Mouse (Mus musculus): Measurements from ENCODE around the gene Ufsp1.

DNA sequence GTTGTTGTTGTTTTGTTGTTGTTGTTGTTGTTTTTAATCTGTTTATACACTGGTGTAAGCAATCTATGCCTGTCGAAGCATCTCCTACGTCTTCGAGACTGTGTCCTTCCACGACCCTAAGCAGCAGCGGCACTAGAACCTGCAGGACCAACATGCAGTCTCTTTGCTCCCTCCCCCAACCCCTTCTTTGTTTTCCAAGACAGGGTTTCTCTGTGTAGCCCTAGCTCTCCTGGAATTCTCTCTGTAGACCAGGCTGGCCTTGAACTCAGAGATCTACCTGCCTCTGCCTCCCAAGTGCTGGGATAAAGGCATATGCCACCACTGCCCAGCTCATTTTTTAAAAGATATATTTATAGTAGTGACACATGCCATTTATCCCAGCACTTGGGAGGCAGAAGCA, 49.0 kb downstream of the Ufsp1 start:
- TF ChIP-seq CTCF (IDR thresholded peaks at IDR 0.05) (no peak), EP300 (IDR thresholded peaks at IDR 0.05; ENCODE audit: insufficient read depth, low read depth, low read length) (no peak), POLR2A (IDR thresholded peaks at IDR 0.05; ENCODE audit: insufficient read depth, low read depth, low read length) (no peak)
